14 mouse cellular contexts compared by ENCODE assay signal in genomic region chr6:81471340-81471955, GRCm38 (mm10).
DNase-seq lines count a peak whose midpoint lies in the region; ATAC-seq and TF ChIP-seq lines count a peak whose summit lies in the region.
"Had no signal": no experiment of that assay in that cellular context is flagged by ENCODE, and none has a peak within 500 bp of the region (broad histone marks: within the 10 kb centered on the region; RNA-seq: fewer than 3 reads in every experiment).

No protein-coding gene starts in this region.

- H3K9me3 ChIP-seq in hindbrain, embryonic 13.5 days: no peaks in the 10 kb centered on the region
- H3K9me3 ChIP-seq in hindbrain, embryonic 12.5 days (replicated peaks): no peaks in the 10 kb centered on the region

- no peak overlapping the region for H3K27ac ChIP-seq in hindbrain, embryonic 13.5 days
- no peak overlapping the region for H3K27ac ChIP-seq in hindbrain, embryonic 12.5 days
- H3K27ac ChIP-seq in cerebellum, adult 2 months (ENCODE audit: insufficient read depth, low read length): peak overlapping the region; percentile 39; the same call in 1 of the 2 replicates
- peak overlapping the region; percentile 77 for H3K27ac ChIP-seq in layer of hippocampus, adult 2 months
- no peak overlapping the region for H3K27ac ChIP-seq in gastrocnemius, adult 2 months

- no peak for DNase-seq in Patski (ENCODE audit: low read depth, low spot score)
- peak; percentile 74 to 92 for DNase-seq in cerebellum, adult 2 months
- DNase-seq in layer of hippocampus, adult 2 months (ENCODE audit: low spot score in 2 of 2): peak; percentile 67 to 72
- DNase-seq in thymus, postnatal 14 days: no peak
- DNase-seq in gastrocnemius, adult 2 months: no peak
- DNase-seq in kidney, adult 9 months: no peak
- DNase-seq: adrenal gland, postnatal 14 days; heart, postnatal 36 days; kidney, postnatal 25 days; liver; lung, postnatal 10 days had no signal

- 0 out of 2 replicates have a peak, but pooled peaks cover 2% of the 10 kb centered on the region for H3K4me1 ChIP-seq in hindbrain, embryonic 13.5 days (replicated peaks)
- H3K4me1 ChIP-seq in hindbrain, embryonic 12.5 days: no peaks in the 10 kb centered on the region
- H3K4me1 ChIP-seq in cerebellum, adult 2 months (ENCODE audit: control insufficient read depth, insufficient read depth, low read length): peaks cover 3% of the 10 kb centered on the region; the same call in 1 of the 2 replicates

- no peak overlapping the region for H3K4me2 ChIP-seq in hindbrain, embryonic 13.5 days
- no peak overlapping the region for H3K4me2 ChIP-seq in hindbrain, embryonic 12.5 days (replicated peaks)
- H3K4me2 ChIP-seq: midbrain, embryonic 11.5 days had no signal

- TF ChIP-seq CTCF in Patski (IDR thresholded peaks at IDR 0.05): no peak
- no peak for TF ChIP-seq CTCF in cerebellum, adult 2 months (IDR thresholded peaks at IDR 0.05; ENCODE audit: borderline replicate concordance, insufficient read depth, low read depth, low read length)
- TF ChIP-seq CTCF in layer of hippocampus, adult 2 months (conservative IDR thresholded peaks at IDR 0.05): peak; percentile 36
- no peak for TF ChIP-seq CTCF in gastrocnemius, adult 2 months (IDR thresholded peaks at IDR 0.05)

- in situ Hi-C loops in Patski (cut with MboI; ENCODE audit: low pct_unique_long_range_greater_than_20kb): no loop called here

- 77% methylated on average over 9 of the region's 9 CpGs for WGBS in hindbrain, embryonic 13.5 days
- 84% methylated on average over 9 of the region's 9 CpGs for WGBS in hindbrain, embryonic 12.5 days
- WGBS in cerebellum, adult 2 months: 13% methylated on average over 9 of the region's 9 CpGs

- no peak overlapping the region for H3K9ac ChIP-seq in hindbrain, embryonic 13.5 days
- H3K9ac ChIP-seq in hindbrain, embryonic 12.5 days: no peak overlapping the region

- CTCF ChIA-PET in Patski (lab: Charles Lee): no interaction called here

- H3K4me3 ChIP-seq in hindbrain, embryonic 13.5 days: no peak overlapping the region
- no peak overlapping the region for H3K4me3 ChIP-seq in hindbrain, embryonic 12.5 days
- H3K4me3 ChIP-seq in cerebellum, adult 2 months (replicated peaks; ENCODE audit: insufficient read depth, low read depth, low read length): no peak overlapping the region
- no peak overlapping the region for H3K4me3 ChIP-seq in layer of hippocampus, adult 2 months
- no peak overlapping the region for H3K4me3 ChIP-seq in gastrocnemius, adult 2 months

- POLR2A ChIA-PET in Patski (lab: Charles Lee): no interaction called here

- no peaks in the 10 kb centered on the region for H3K27me3 ChIP-seq in hindbrain, embryonic 13.5 days
- no peaks in the 10 kb centered on the region for H3K27me3 ChIP-seq in hindbrain, embryonic 12.5 days
- no peaks in the 10 kb centered on the region for H3K27me3 ChIP-seq in Patski
- no peaks in the 10 kb centered on the region for H3K27me3 ChIP-seq in cerebellum, adult 2 months (ENCODE audit: control insufficient read depth, insufficient read depth, low read length)

- intact Hi-C loops in gastrocnemius, adult 2 months (cut with DNase I): no loop called here

- TF ChIP-seq POLR2A in cerebellum, adult 2 months (IDR thresholded peaks at IDR 0.05; ENCODE audit: borderline replicate concordance, insufficient read depth, low read length): no peak

- H3K36me3 ChIP-seq in hindbrain, embryonic 13.5 days: no peaks in the 10 kb centered on the region
- H3K36me3 ChIP-seq in hindbrain, embryonic 12.5 days: no peaks in the 10 kb centered on the region

- ATAC-seq in hindbrain, embryonic 13.5 days (ENCODE audit: low FRiP score): 0 out of 2 replicates have a peak, but pooled peaks have one; percentile 59
- ATAC-seq in hindbrain, embryonic 12.5 days (ENCODE audit: low FRiP score): no peak
- ATAC-seq in Patski: peak; percentile 31

Comparison
In these comparisons a context has a peak if more than half of its experiments do, and no peak if none do; other contexts are left out.
1. H3K27ac ChIP-seq: peak in cerebellum, adult 2 months (single experiment) and layer of hippocampus, adult 2 months (single experiment); none in hindbrain, embryonic 13.5 days (single experiment), hindbrain, embryonic 12.5 days (single experiment) and gastrocnemius, adult 2 months (single experiment).
2. DNase-seq: peak in cerebellum, adult 2 months (2 of 2) and layer of hippocampus, adult 2 months (2 of 2); none in Patski (single experiment), thymus, postnatal 14 days (single experiment), gastrocnemius, adult 2 months (single experiment) and kidney, adult 9 months (single experiment).